Comparison of ENCODE assay signal across 8 mouse cellular contexts in genomic region chr14:45220957-45221630, GRCm38 (mm10). TPM values are rescaled to one million over a fixed set of nuclear protein-coding genes. Genes with fewer than 3 reads are reported as not detected.
DNase-seq lines count a peak whose midpoint lies in the region; ATAC-seq and TF ChIP-seq lines count a peak whose summit lies in the region.

No protein-coding gene starts in this region.

- H3K4me2 ChIP-seq in hindbrain, embryonic 13.5 days, result peak overlapping the region; percentile 65
- peak overlapping the region; percentile 52 for H3K4me2 ChIP-seq in midbrain, embryonic 14.5 days (ENCODE audit: low read length)

- H3K9me3 ChIP-seq in hindbrain, embryonic 13.5 days, result no peaks in the 10 kb centered on the region
- H3K9me3 ChIP-seq in midbrain, embryonic 14.5 days (ENCODE audit: control insufficient read depth, low read length), result no peaks in the 10 kb centered on the region

- WGBS in hindbrain, embryonic 13.5 days, result 7% methylated on average over 11 of the region's 11 CpGs
- 7% methylated on average over 11 of the region's 11 CpGs for WGBS in midbrain, embryonic 14.5 days

- DNase-seq in layer of hippocampus, adult 2 months (ENCODE audit: low spot score in 2 of 2), result no peak
- no peak for DNase-seq in layer of hippocampus, adult 9-11 months
- peak; percentile 45 for DNase-seq in brain, embryonic 18.5 days (ENCODE audit: low read depth, low spot score)
- DNase-seq in midbrain, embryonic 14.5 days, result no peak
- DNase-seq in ovary, postnatal 36 days (ENCODE audit: low spot score), result no peak
- DNase-seq in cerebellum, adult 9-10 months, result no peak

- peak overlapping the region; percentile 94 for H3K27ac ChIP-seq in layer of hippocampus, adult 2 months
- H3K27ac ChIP-seq in hindbrain, embryonic 13.5 days, result peak overlapping the region; percentile 98
- H3K27ac ChIP-seq in midbrain, embryonic 14.5 days (replicated peaks; ENCODE audit: low read depth, low read length), result peak overlapping the region; percentile 95

- no peaks in the 10 kb centered on the region for H3K36me3 ChIP-seq in hindbrain, embryonic 13.5 days
- H3K36me3 ChIP-seq in midbrain, embryonic 14.5 days (ENCODE audit: control insufficient read depth, insufficient read depth, low read length), result no peaks in the 10 kb centered on the region

- H3K4me3 ChIP-seq in layer of hippocampus, adult 2 months, result peak overlapping the region; percentile 85
- peak overlapping the region; percentile 97 for H3K4me3 ChIP-seq in hindbrain, embryonic 13.5 days
- H3K4me3 ChIP-seq in midbrain, embryonic 14.5 days (replicated peaks; ENCODE audit: low read depth, low read length), result peak overlapping the region; percentile 73

- no peaks in the 10 kb centered on the region for H3K27me3 ChIP-seq in hindbrain, embryonic 13.5 days
- no peaks in the 10 kb centered on the region for H3K27me3 ChIP-seq in midbrain, embryonic 14.5 days (ENCODE audit: control insufficient read depth, insufficient read depth, low read length)

- ATAC-seq in hindbrain, embryonic 13.5 days (ENCODE audit: low FRiP score), result no peak
- no peak for ATAC-seq in midbrain, embryonic 14.5 days (ENCODE audit: low FRiP score, low TSS enrichment)
- no peak for ATAC-seq in monocyte, adult 5-6 weeks (replicated peaks; ENCODE audit: insufficient number of reproducible peaks, low FRiP score, low TSS enrichment, poor library complexity, severe bottlenecking)

- H3K9ac ChIP-seq in hindbrain, embryonic 13.5 days, result peak overlapping the region; percentile 99
- H3K9ac ChIP-seq in midbrain, embryonic 14.5 days (replicated peaks; ENCODE audit: low read length), result peak overlapping the region; percentile 85

- TF ChIP-seq CTCF in layer of hippocampus, adult 2 months (conservative IDR thresholded peaks at IDR 0.05), result peak; percentile 56

- H3K4me1 ChIP-seq in hindbrain, embryonic 13.5 days (replicated peaks), result peaks cover 28% of the 10 kb centered on the region
- peaks cover 14% of the 10 kb centered on the region for H3K4me1 ChIP-seq in midbrain, embryonic 14.5 days (ENCODE audit: control insufficient read depth, insufficient read depth, low read length)

RNA-seq across cellular contexts. Expression of gene Txndc16, which starts 1.0 kb away (rescaled TPM):
- 10 to 100 TPM; 57.8 to 75.5 TPM for total RNA-seq in layer of hippocampus, adult 2 months (2021)
- polyA plus RNA-seq in hindbrain, embryonic 13.5 days (2015; fragmentation: Nextera tagmentation; extraction: Ambion mirVana), result 33.8 and 34.2 TPM in 2 replicates
- 28.4 and 40.0 TPM in 2 replicates for polyA plus RNA-seq in midbrain, embryonic 14.5 days (2014; fragmentation: Nextera tagmentation; extraction: Ambion mirVana)
- 18.7 to 25.9 TPM (median 24.8 TPM) in 3 replicates for total RNA-seq in monocyte, adult 5-6 weeks (2017)

RNA-seq across cellular contexts. Expression of gene Gpr137c, which starts 1.6 kb away (rescaled TPM):
- 10 to 100 TPM; 23.3 to 23.4 TPM for total RNA-seq in layer of hippocampus, adult 2 months (2021)
- polyA plus RNA-seq in hindbrain, embryonic 13.5 days (2015; fragmentation: Nextera tagmentation; extraction: Ambion mirVana), result 12.5 and 13.3 TPM in 2 replicates
- polyA plus RNA-seq in midbrain, embryonic 14.5 days (2014; fragmentation: Nextera tagmentation; extraction: Ambion mirVana), result 20.8 and 21.1 TPM in 2 replicates
- total RNA-seq in monocyte, adult 5-6 weeks (2017), result 2.3 to 3.9 TPM (median 3.0 TPM) in 3 replicates
